Mouse (Mus musculus) lung, embryonic 16.5 days (tissue): ENCODE results near the gene Nsun3. TPM values are rescaled to one million over a fixed set of nuclear protein-coding genes. Genes with fewer than 3 reads are reported as not detected.

ENCODE experiments used
- ATAC-seq: fragments of 200-750 bp; cut with Nextera tagmentation; 2 replicates; pipeline ENCODE4 v1.8.0; 2017; ENCODE audit warnings: low read depth, mild to moderate bottlenecking, moderate library complexity
- H3K27ac ChIP-seq: fragments of 300-500 bp; sonication (generic); 2 replicates; pipeline ENCODE4 v1.5.1; 2014; ENCODE audit warnings: mild to moderate bottlenecking, control low read depth, low read length
- H3K27me3 ChIP-seq: fragments of 300-500 bp; sonication (generic); 2 replicates; pipeline ENCODE4 v1.6.1; 2014; ENCODE audit warnings: low read depth, low read length, mixed read lengths; ENCODE audit not compliant: control insufficient read depth, insufficient read depth
- H3K36me3 ChIP-seq: fragments of 300-500 bp; sonication (generic); 2 replicates; pipeline ENCODE4 v1.6.1; 2014; ENCODE audit warnings: low read length; ENCODE audit not compliant: control insufficient read depth, insufficient read depth
- H3K4me1 ChIP-seq: fragments of 300-500 bp; sonication (generic); replicated peaks from 2 replicates; pipeline ENCODE4 v1.6.1; 2014; ENCODE audit warnings: low read length, mixed read lengths; ENCODE audit not compliant: control insufficient read depth, insufficient read depth
- H3K4me2 ChIP-seq: fragments of 300-500 bp; sonication (generic); 2 replicates; pipeline ENCODE4 v1.6.1; 2014; ENCODE audit warnings: low read depth, low read length, control low read depth
- H3K4me3 ChIP-seq: fragments of 300-500 bp; sonication (generic); 2 replicates; pipeline ENCODE4 v1.5.1; 2014; ENCODE audit warnings: mild to moderate bottlenecking, low read length, control low read depth
- H3K9ac ChIP-seq: fragments of 300-500 bp; sonication (generic); 2 replicates; pipeline ENCODE4 v1.6.1; 2014; ENCODE audit warnings: low read length, control low read depth
- H3K9me3 ChIP-seq: fragments of 300-500 bp; sonication (generic); 2 replicates; pipeline ENCODE4 v1.6.1; 2016; ENCODE audit warnings: low read length; ENCODE audit not compliant: control insufficient read depth
- WGBS: fragments of 180-500 bp; shearing (Covaris S2); extraction: QIAGEN DNeasy Blood & Tissue Kit; methylation state at CpG from one replicate; pipeline ENCODE4 v1.1.7; 2014; 5-methylcytosine and 5-hydroxymethylcytosine counted together
- polyA plus RNA-seq: library from polyadenylated mRNA; unstranded; fragments of >200 nt; fragmentation: Nextera tagmentation; extraction: Ambion mirVana; gene quantifications from 2 replicates; pipeline ENCODE4 v1.2.1, GENCODE M21; 2015

Gene Nsun3
- polyA plus RNA-seq = 9.9 and 10.4 TPM in 2 replicates

DNA sequence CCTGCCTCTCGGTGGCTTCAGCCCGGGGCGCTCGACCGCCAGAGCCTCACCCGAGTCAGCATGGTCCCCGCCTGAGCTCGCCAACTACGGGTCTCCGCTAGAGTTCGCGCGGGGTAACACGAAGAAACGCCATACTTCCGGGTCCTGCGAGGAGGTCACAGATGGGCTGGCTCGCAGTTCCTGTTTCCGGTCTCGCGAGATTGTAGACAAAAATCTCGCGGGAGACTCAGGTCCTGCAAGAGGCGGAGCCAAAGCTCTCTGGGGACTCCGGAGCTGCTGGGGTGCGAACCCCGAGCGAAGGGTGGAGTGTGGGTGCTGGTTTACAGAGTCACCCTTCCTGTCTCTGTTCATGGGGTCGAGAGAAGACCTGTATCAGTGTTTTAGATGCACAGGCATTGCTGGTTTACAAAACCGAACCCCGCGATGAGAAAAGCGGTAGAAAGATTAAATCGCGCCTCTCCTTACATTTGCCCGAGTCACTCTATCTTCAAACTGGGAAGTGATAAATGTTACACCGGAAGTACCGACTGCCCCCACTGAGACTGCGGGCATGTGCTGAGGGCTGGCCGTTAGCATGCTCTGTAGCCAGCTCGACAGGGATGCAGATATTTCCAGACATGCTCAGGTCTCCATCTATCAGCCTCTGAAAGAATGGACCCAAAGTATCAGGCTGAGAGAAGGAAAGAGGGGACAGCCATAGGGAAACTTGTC lies at the start of gene Nsun3:
TSS of gene Nsun3 (minus strand) at position 198 of the 711 bp plus-strand sequence.
- Histone ChIP-seq H3K9ac (peak within 1 kb of the TSS; percentile 93), H3K27me3 (no peaks in the 10 kb centered on the region), H3K4me3 (peak within 1 kb of the TSS; percentile 89), H3K36me3 (no peaks in the 10 kb centered on the region), H3K27ac (peak within 1 kb of the TSS; percentile 97), H3K4me2 (peak within 1 kb of the TSS; percentile 71), H3K4me1 (peaks cover 4% of the 10 kb centered on the region), H3K9me3 (no peaks in the 10 kb centered on the region)
- ATAC-seq = peak; percentile 98
- 2% methylated on average over 41 of the region's 41 CpGs for WGBS

DNA sequence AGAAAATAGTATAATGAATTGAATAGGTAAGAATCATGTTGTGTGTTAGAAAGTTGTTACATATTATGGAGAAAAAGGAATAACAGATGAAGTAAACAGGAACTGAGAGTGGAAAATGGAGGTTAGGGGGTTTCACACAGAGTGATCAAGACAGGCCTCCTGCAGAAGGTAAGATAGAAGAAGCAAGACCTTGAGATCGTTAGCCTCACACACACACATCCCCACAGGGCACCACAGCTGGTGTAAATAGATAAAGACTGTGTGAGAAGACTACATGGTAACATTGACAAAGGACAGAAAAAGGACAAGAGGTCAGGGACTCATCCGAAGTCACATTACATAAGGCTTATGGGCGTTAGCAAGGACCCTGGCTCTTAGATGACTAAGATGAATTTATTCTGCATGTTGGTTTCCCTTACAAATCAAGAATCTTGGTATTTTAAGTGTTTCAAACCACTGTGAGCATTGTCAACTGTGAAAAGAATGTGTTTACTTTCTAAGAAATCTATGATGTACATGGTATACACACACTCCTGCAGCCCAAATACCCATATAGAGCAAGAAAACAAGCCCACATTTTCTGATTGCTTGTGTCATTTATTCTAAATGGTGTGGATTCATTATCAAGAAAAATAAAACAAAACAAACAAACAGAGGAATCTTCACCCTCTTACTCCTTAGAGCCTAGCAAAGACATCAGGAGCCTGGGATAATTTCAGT lies 47.6 kb upstream of the Nsun3 start:
- WGBS = 38% methylated on average over 3 of the region's 3 CpGs
- Histone ChIP-seq H3K9ac (no peak overlapping the region), H3K4me3 (no peak overlapping the region), H3K4me1 (no peaks in the 10 kb centered on the region), H3K4me2 (no peak overlapping the region), H3K27me3 (no peaks in the 10 kb centered on the region), H3K27ac (no peak overlapping the region), H3K9me3 (no peaks in the 10 kb centered on the region), H3K36me3 (no peaks in the 10 kb centered on the region)
- no peak for ATAC-seq

DNA sequence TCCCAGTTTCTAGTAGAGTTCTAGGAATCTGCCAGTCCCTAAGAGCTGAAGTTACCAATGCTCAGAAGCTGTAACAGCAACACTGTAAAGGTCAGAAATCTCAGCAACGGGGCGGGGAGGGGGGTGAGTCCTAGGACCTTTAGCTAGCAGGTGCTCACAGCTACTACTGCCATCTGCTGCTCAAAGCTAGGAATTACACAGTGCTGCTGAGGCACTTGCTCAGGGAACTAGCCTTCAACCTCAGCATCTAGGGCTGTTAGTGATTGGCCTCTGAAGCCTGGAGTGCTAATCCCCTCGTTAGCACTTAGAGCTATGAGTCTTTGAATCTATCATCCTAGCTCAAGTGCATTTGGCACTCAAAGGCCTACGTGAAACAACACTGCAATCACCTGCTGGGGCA lies 45.9 kb upstream of the Nsun3 start:
- Histone ChIP-seq H3K4me2 (no peak overlapping the region), H3K36me3 (no peaks in the 10 kb centered on the region), H3K27me3 (no peaks in the 10 kb centered on the region), H3K27ac (no peak overlapping the region), H3K4me3 (no peak overlapping the region), H3K9me3 (no peaks in the 10 kb centered on the region), H3K9ac (no peak overlapping the region), H3K4me1 (no peaks in the 10 kb centered on the region)
- 18% methylated on average over 4 of the region's 4 CpGs for WGBS
- no peak for ATAC-seq

DNA sequence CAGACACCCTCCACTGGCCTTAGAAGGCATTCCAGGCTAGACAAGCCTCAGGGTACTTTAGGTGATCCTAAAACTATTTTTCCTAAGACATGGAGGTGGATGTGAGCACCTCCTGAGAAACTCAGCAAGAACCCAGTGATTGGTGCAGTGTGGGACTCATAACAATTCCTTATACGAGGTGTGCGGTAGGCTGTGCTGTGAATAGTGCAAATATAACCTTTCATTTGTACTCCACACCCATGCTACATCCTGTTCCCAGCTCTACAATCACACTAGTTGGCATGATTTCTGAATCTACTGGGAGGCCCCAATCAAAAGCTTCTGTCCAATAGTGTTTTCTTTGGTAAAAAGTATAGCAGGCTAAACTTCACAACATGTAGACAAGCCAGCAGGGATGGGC lies 45.4 kb upstream of the Nsun3 start:
- no peak for ATAC-seq
- H3K36me3 ChIP-seq = no peaks in the 10 kb centered on the region
- 81% methylated on average over 2 of the region's 2 CpGs for WGBS

DNA sequence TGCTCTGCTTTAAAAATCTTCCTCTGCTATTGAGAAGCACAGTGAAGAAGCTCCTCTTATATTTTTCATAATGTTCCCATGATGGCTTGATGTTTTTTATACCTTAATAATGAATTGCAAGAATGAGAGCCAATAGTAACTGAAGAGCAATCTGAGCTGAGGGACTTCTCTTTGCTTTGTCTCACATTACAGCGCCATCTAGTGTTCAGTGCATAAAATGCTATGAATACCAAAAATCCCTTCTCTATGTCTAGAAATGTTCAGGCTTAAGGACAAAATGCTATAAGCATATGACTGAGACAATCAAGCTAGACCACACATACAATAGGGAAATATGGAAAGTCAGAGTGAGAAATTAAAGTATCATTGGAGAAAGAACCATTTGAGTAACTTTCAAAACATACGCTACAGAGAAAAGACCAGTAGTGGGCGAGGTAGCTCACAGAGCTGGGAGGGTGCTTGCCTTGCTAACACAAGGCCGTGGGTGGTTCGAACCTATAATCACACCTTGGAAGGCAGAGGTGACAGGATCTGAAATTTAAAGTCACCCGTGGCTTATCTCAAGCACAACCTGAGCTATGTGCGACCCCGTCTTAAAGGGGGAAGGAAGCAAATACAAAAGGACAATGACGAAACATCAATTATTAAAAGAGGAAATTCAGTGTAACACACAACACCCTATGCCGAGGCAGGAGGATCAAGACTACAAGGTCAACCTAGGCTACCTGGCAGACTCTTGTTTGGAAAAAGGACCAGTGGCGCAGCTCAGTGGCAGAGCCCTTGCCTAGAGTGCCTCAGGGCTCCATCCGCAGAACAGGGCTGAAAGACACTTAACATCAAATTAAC lies 39.8 kb upstream of the Nsun3 start:
- Histone ChIP-seq H3K4me1 (no peaks in the 10 kb centered on the region), H3K9me3 (no peaks in the 10 kb centered on the region), H3K9ac (no peak overlapping the region), H3K27ac (no peak overlapping the region), H3K36me3 (no peaks in the 10 kb centered on the region), H3K4me3 (no peak overlapping the region), H3K4me2 (no peak overlapping the region), H3K27me3 (no peaks in the 10 kb centered on the region)
- no peak for ATAC-seq
- 68% methylated on average over 12 of the region's 12 CpGs for WGBS

More for the DNA sequence above, 45.4 kb upstream of the Nsun3 start:
- no peak overlapping the region for H3K4me2 ChIP-seq
- no peak overlapping the region for H3K9ac ChIP-seq
- no peaks in the 10 kb centered on the region for H3K27me3 ChIP-seq
- H3K27ac ChIP-seq = no peak overlapping the region
- no peak overlapping the region for H3K4me3 ChIP-seq
- no peaks in the 10 kb centered on the region for H3K4me1 ChIP-seq
- H3K9me3 ChIP-seq = no peaks in the 10 kb centered on the region

DNA sequence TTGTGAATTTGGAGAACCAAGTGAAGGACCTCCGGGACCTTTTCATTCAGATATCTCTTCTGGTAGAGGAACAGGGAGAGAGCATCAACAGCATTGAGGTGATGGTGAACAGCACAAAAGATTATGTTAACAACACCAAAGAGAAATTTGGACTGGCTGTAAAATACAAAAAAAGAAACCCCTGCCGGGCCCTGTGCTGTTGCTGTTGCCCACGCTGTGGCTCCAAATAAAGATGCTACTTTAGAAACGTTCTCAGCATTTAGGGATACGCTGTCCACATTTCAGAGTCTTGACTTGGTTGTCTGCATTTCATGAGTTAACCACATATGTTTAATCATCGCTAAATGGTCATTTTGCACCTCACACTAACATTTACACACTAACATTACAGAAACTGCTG lies 35.9 kb upstream of the Nsun3 start:
- H3K27ac ChIP-seq = no peak overlapping the region
- H3K9ac ChIP-seq = no peak overlapping the region
- no peaks in the 10 kb centered on the region for H3K27me3 ChIP-seq
- no peaks in the 10 kb centered on the region for H3K4me1 ChIP-seq
- ATAC-seq = no peak
- H3K4me2 ChIP-seq = no peak overlapping the region
- H3K4me3 ChIP-seq = no peak overlapping the region
- WGBS = 96% methylated on average over 6 of the region's 6 CpGs
- no peaks in the 10 kb centered on the region for H3K9me3 ChIP-seq
- no peaks in the 10 kb centered on the region; the same call in 1 of the 2 replicates for H3K36me3 ChIP-seq

DNA sequence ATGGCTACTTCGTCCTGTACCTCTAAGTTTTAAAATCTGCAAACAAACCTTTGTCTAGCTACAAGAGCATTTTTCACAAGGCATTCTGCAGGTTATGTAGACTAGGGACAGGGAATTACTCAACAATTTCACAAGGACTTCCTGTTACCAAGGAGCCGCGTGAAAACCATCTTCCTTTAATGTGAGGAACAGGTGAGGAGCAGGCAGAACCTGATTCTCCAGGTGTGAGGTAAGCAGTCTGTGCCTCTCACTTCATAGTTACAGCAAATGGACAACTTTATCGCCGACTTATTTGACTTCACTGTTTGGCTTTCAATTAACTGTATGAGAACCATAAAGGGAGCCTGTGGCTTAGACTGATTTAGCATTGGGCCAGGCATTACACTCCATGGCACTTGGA lies 27.9 kb upstream of the Nsun3 start, which contains the start of gene Stx19:
TSS of gene Stx19 (plus strand) at position 186 of the 400 bp plus-strand sequence.
- no peak within 1 kb of the TSS; the same call in 1 of the 2 replicates for H3K9ac ChIP-seq
- H3K4me1 ChIP-seq = peaks cover 7% of the 10 kb centered on the region; the same call in 1 of the 2 replicates
- peak within 1 kb of the TSS; percentile 82 for H3K27ac ChIP-seq
- no peaks in the 10 kb centered on the region; the same call in 1 of the 2 replicates for H3K36me3 ChIP-seq
- H3K4me3 ChIP-seq = peak within 1 kb of the TSS; percentile 30
- ATAC-seq = peak; percentile 94
- 38% methylated on average over 5 of the region's 5 CpGs for WGBS
- H3K27me3 ChIP-seq = no peaks in the 10 kb centered on the region
- H3K4me2 ChIP-seq = peak within 1 kb of the TSS; percentile 11
- no peaks in the 10 kb centered on the region for H3K9me3 ChIP-seq

DNA sequence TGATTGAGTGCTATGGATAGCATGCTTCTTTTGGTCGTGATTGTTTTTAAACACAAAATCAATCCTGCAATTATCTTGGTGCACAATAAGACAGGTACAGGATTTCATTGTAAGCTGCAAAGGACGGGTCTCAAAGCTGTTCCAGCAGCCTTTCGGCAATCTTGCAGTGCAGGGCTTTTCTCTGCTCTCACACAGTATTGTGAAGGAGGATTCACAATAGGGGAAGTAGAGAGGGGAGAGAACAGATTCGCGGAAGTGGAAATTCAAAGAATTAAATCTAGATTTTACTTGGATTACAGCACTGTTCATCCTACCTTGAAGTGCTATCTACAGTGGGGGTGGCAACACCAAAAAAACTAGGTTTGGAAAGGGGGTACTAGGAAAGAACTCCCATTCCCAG lies 27.2 kb upstream of the Nsun3 start:
- peak overlapping the region; percentile 82 for H3K27ac ChIP-seq

More for the DNA sequence above, 27.2 kb upstream of the Nsun3 start:
- Histone ChIP-seq H3K4me2 (no peak overlapping the region), H3K4me1 (peaks cover 7% of the 10 kb centered on the region; the same call in 1 of the 2 replicates), H3K4me3 (no peak overlapping the region), H3K36me3 (no peaks in the 10 kb centered on the region; the same call in 1 of the 2 replicates), H3K9ac (no peak overlapping the region; the same call in 1 of the 2 replicates), H3K9me3 (no peaks in the 10 kb centered on the region), H3K27me3 (no peaks in the 10 kb centered on the region)
- 62% methylated on average over 5 of the region's 5 CpGs for WGBS
- ATAC-seq = no peak
